Mouse (Mus musculus): ENCODE measurements at regions not wholly inside any gene's neighbourhood (a gene's known extent, or its start where the extent isn't known, plus 50 kb on each side); places are given as distances from the start of the nearest gene placed in this dataset.

- DNase-seq (ENCODE audit: low read depth, low spot score) = peak; percentile 36
Measured at GRCm38 (mm10) chr12:70712322-70713024, 112.8 kb upstream of the Frmd6 start.

GRCm38 (mm10) chr12:70713499-70714280, 111.6 kb upstream of the Frmd6 start:
- peak; percentile 84 for DNase-seq (ENCODE audit: low read depth, low spot score)

- DNase-seq (ENCODE audit: low read depth, low spot score) = no peak
Measured at GRCm38 (mm10) chr12:70714281-70714679, 111.0 kb upstream of the Frmd6 start.

- DNase-seq (ENCODE audit: low read depth, low spot score) = no peak
Measured at GRCm38 (mm10) chr12:70715836-70716235, 109.5 kb upstream of the Frmd6 start.

- no peak for DNase-seq (ENCODE audit: low read depth, low spot score)
Measured at GRCm38 (mm10) chr12:70718602-70719001, 106.7 kb upstream of the Frmd6 start.

GRCm38 (mm10) chr12:70719255-70719654, 106.1 kb upstream of the Frmd6 start:
- DNase-seq (ENCODE audit: low read depth, low spot score) = no peak

- no peak for DNase-seq (ENCODE audit: low read depth, low spot score)
Measured at GRCm38 (mm10) chr12:70720178-70720894, 105.0 kb upstream of the Frmd6 start.

- DNase-seq (ENCODE audit: low read depth, low spot score) = no peak
Measured at GRCm38 (mm10) chr12:70725326-70725725, 100.0 kb upstream of the Frmd6 start.

GRCm38 (mm10) chr12:70727496-70728259, 97.6 kb upstream of the Frmd6 start:
- no peak for DNase-seq (ENCODE audit: low read depth, low spot score)

- DNase-seq (ENCODE audit: low read depth, low spot score) = no peak
Measured at GRCm38 (mm10) chr12:70728407-70728806, 96.9 kb upstream of the Frmd6 start.

- DNase-seq (ENCODE audit: low read depth, low spot score) = no peak
Measured at GRCm38 (mm10) chr12:70729961-70730360, 95.4 kb upstream of the Frmd6 start.

GRCm38 (mm10) chr12:70731498-70731897, 93.8 kb upstream of the Frmd6 start:
- DNase-seq (ENCODE audit: low read depth, low spot score) = no peak

GRCm38 (mm10) chr12:70732591-70732990, 92.7 kb upstream of the Frmd6 start:
- DNase-seq (ENCODE audit: low read depth, low spot score) = no peak

GRCm38 (mm10) chr12:70738554-70738953, 86.8 kb upstream of the Frmd6 start:
- peak; percentile 10 for DNase-seq (ENCODE audit: low read depth, low spot score)

GRCm38 (mm10) chr12:70739316-70739715, 86.0 kb upstream of the Frmd6 start:
- DNase-seq (ENCODE audit: low read depth, low spot score) = no peak

- no peak for DNase-seq (ENCODE audit: low read depth, low spot score)
Measured at GRCm38 (mm10) chr12:70739766-70740165, 85.5 kb upstream of the Frmd6 start.

- no peak for DNase-seq (ENCODE audit: low read depth, low spot score)
Measured at GRCm38 (mm10) chr12:70742836-70743235, 82.5 kb upstream of the Frmd6 start.

GRCm38 (mm10) chr12:70745681-70746080, 79.6 kb upstream of the Frmd6 start:
- DNase-seq (ENCODE audit: low read depth, low spot score) = no peak

GRCm38 (mm10) chr12:70749651-70750050, 75.7 kb upstream of the Frmd6 start:
- no peak for DNase-seq (ENCODE audit: low read depth, low spot score)

- no peak for DNase-seq (ENCODE audit: low read depth, low spot score)
Measured at GRCm38 (mm10) chr12:70750651-70751578, 74.4 kb upstream of the Frmd6 start.

Data from A20 (cell line).